Mouse (Mus musculus) C2C12 (cell line): ENCODE measurements at regions not wholly inside any gene's neighbourhood (a gene's known extent, or its start where the extent isn't known, plus 50 kb on each side); places are given as distances from the start of the nearest gene placed in this dataset.

Source experiments
- CTCF ChIP-seq: IDR thresholded peaks from one replicate; pipeline ENCODE4 v1.5.1; 2011; ENCODE audit not compliant: control insufficient read depth, insufficient read depth, insufficient read length
- MAX ChIP-seq: IDR thresholded peaks from one replicate; pipeline ENCODE4 v1.6.1; 2011; ENCODE audit warnings: mild to moderate bottlenecking, control low read depth
- MYOD1 ChIP-seq: IDR thresholded peaks from one replicate; pipeline ENCODE4 v1.6.1; 2011; ENCODE audit warnings: low read depth; ENCODE audit not compliant: control insufficient read depth, insufficient read length

DNA sequence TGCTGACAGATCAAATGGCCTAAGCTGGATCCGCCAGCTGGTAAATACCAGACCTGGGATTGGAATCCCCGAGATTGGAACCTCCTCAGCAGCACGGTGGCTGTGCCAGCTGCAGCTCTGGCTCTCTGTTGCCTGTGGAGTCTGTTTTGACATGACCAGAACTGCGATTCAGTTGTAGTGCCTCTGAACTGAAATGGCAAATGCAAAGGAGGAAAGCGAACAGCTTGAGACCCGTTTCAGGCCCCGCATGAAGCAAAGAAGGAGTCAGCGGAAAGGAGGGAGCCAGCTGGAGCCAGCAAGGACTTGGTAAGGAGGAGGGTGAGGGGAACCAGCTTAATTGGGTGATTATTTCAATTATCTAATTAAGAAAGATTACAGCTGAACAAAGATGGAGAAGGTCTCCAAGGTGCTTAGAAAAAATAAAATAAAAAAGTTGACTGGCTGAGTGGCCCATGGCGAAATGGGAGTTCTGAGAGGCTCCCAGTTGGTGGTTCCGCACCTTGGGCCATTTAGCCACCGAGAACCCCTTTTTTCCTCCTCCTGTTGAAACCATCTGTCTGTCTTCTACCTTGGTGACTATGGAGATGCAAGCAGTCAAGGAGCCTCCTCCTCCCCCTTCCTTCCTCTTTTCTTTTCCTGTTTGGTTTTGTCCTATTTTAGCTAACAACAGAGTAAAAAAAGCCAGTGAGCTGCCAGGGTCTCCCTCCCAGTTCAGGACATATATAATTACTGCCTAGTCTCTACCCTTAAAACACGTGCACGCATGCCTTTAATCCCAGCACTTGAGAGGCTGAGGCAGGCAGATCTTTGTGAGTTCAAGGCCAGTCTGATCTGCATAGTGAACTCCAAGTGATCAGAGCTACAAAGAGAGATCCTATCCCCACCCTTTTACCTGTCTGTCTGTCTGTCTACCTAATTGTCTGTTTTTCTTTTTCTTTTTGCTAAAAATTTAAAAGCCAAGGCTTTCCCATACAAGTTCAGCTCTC is 54.3 kb upstream of the Rybp start:
- TF ChIP-seq MAX (no peak), CTCF (no peak), MYOD1 (no peak)
